15 mouse cellular contexts compared by ENCODE assay signal in the genomic region with DNA sequence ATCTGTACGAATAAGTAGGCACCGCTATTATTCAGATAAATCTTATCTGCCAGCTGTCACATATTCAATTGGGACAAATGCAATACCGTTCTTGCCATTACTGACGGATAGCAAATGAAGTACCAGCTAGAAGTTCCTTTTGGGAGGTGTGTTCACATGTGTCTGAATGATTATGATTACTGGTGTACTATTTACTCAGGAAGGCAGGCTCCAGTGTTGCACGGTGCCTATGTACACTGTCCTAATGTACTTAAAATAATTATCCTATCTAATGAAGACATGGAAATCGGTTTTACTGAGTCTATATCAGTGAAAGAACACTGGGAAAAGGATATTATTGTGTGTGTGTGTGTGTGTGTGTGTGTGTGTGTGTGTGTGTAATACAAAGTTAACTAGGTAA.
"Had no signal": no experiment of that assay in that cellular context is flagged by ENCODE, and none has a peak within 500 bp of the region (broad histone marks: within the 10 kb centered on the region; RNA-seq: fewer than 3 reads in every experiment).

No protein-coding gene starts in this region.

- H3K9me3 ChIP-seq: limb, embryonic 12.5 days; liver, embryonic 13.5 days; megakaryocyte, embryonic 14.5 days; neural tube, embryonic 12.5 days had no signal

- DNase-seq: kidney, adult 8-10 months; kidney, postnatal 25 days; layer of hippocampus, adult 9-11 months; layer of hippocampus, postnatal 36 days; liver; liver, embryonic 13.5 days; liver, postnatal 0 days; lung, postnatal 10 days; right cerebral cortex, postnatal 14 days; thymus, adult 18-20 months; thymus, postnatal 25 days had no signal

- H3K4me1 ChIP-seq: limb, embryonic 12.5 days; liver, embryonic 13.5 days; neural tube, embryonic 12.5 days had no signal

- ATAC-seq: liver, postnatal 0 days had no signal

- H3K4me3 ChIP-seq: limb, embryonic 12.5 days; liver, embryonic 13.5 days; megakaryocyte, embryonic 14.5 days; neural tube, embryonic 12.5 days had no signal

- H3K27ac ChIP-seq: limb, embryonic 12.5 days; liver, embryonic 13.5 days; macrophage; neural tube, embryonic 12.5 days had no signal

- H3K36me3 ChIP-seq: limb, embryonic 12.5 days; neural tube, embryonic 12.5 days had no signal

- H3K9ac ChIP-seq: limb, embryonic 12.5 days; liver, embryonic 13.5 days; liver, postnatal 0 days; neural tube, embryonic 12.5 days had no signal

- H3K4me2 ChIP-seq: limb, embryonic 12.5 days; liver, embryonic 13.5 days; neural tube, embryonic 12.5 days had no signal

- H3K27me3 ChIP-seq: limb, embryonic 12.5 days; liver, embryonic 13.5 days; megakaryocyte, embryonic 14.5 days; neural tube, embryonic 12.5 days had no signal
